Mouse (Mus musculus) heart, postnatal 14 days (tissue): Measurements from ENCODE around the gene Ndufs2. TPM values are rescaled to one million over a fixed set of nuclear protein-coding genes. Genes with fewer than 3 reads are reported as not detected.
"Not testable (repeated sequence)": the region's sequence is repeated elsewhere in the genome, so short reads cannot be mapped to it uniquely, and the experiment has no call there.

ENCODE experiments used
- DNase-seq, 2 experiments: peaks; one replicate each; pipeline ENCODE4 v3.0.0; 2021 to 2022
- intact Hi-C: fragments of 180-260 bp; cut with DNase I; formaldehyde crosslinking; loops from one replicate; pipeline ENCODE4 v1.15.1; 2025
- total RNA-seq, 2 experiments: library from RNA; stranded (reverse); gene quantifications; 2 replicates each; pipeline ENCODE4 v1.2.3; 2021

The Ndufs2 gene
- total RNA-seq, 2 experiments from 2014 or later = 1,236 to 1,272 TPM

DNA sequence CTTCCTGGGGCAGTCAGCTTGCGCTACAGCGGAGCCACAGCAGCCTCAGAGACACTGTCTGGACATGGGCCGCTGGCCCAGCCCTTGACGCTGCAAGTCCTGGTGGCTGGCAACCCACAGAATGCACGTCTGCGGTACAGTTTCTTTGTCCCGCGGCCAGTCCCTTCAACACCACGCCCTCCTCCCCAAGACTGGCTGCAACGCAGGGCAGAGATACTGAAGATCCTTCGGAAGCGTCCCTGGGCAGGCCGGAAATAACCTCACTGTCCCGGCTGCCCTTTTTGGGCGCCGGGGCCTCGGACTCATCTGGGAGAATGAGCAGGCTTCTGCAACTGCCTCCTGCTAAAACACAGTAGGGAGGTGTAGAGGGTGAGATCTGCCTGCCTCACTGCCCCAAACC, 7.7 kb upstream of the Ndufs2 start:
- intact Hi-C loops = no loop called here
- DNase-seq = no peak

DNA sequence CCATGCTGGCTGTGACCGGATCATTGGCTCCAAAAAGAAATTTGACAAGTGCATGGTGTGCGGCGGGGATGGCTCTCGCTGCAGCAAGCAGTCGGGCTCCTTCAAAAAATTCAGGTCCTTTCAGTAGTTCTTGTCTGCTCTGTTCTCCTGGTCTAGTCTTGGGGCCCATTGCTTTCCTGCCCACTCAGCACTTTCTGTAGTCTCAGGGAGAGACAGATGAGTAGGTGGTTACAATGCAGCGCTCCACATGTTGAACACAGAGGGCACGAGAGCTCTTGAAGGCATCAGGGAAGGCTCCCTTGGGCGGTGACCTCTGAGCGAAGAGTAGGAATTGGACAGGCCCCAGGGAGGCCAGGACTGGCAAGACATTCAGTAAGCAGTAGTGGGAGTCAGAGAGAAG, 6.6 kb upstream of the Ndufs2 start:
- intact Hi-C loops = loop anchor here (2.0 kb wide), 2 partner anchors 35 to 139 kb away; partner anchors contain the start of gene Tomm40l
- DNase-seq = no peak

DNA sequence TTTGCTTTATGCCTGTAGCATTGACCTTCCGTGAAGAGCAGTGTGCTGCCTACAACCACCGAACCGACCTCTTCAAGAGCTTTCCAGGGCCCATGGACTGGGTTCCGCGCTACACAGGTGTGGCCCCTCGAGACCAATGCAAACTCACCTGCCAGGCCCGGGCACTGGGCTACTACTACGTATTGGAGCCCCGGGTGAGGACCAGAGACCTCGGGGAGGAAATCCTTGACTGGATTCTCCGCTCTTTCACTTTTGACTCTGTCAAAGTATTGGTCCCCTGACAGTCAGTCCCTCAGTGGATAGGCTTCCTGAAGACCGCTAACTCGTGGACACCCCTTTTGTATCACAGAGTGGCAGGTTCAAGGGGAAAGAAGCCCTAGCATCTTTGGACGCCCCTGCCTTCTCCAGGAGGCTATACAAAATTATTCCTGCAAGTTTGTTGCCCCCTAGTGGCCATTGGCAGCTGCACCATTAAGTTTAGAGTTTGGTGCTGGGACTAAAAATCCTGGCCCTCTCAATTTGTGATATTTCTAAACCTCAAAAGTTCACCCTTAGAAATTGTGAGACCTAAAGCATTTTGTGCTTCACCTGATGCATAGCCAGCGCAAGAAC, 5.9 kb upstream of the Ndufs2 start:
- peak; percentile 66 to 79 for DNase-seq
- intact Hi-C loops = loop anchor here (2.0 kb wide), 2 partner anchors 34 to 138 kb away; partner anchors contain the start of gene Tomm40l

DNA sequence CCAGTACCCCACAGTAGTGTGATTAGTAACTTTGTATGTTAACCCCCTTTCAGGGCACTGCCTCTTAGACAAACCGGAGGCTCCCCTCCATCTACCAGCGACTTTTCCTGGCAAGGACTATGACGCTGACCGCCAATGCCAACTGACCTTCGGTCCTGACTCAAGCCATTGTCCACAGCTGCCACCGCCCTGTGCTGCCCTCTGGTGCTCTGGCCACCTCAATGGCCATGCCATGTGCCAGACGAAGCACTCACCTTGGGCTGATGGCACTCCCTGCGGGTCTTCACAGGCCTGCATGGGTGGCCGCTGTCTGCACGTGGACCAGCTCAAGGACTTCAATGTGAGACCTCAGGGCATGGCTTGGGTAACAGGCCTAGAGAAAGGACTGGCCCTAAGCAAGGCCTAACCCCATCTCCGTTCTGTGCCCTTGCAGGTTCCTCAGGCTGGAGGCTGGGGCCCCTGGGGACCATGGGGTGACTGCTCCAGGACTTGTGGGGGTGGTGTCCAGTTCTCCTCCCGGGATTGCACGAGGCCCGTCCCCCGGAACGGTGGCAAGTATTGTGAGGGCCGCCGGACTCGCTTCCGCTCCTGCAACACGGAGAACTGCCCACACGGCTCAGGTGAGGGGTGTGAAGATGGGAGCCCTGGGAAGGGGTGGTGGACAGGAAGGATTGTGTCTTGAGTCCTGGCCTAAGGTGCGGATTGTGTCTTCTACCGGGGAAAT, 5.1 kb upstream of the Ndufs2 start:
- DNase-seq = no peak
- intact Hi-C loops = loop anchor here (2.0 kb wide), 2 partner anchors 33 to 137 kb away; partner anchors contain the start of gene Tomm40l

DNA sequence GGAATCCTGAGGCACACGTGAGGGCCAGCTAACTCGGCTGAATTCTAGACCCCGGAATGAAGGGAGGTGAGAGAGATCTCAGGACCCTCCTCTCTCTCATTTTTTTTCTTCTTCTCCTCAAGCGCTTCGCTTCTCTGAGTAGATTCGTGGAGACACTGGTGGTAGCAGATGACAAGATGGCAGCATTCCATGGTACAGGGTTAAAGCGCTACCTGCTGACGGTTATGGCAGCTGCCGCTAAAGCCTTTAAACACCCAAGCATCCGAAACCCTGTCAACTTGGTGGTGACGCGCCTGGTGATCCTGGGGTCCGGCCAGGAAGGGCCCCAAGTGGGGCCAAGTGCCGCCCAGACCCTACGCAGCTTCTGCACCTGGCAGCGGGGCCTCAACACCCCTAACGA, 1.2 kb upstream of the Ndufs2 start:
- intact Hi-C loops = no loop called here
- DNase-seq = no peak

DNA sequence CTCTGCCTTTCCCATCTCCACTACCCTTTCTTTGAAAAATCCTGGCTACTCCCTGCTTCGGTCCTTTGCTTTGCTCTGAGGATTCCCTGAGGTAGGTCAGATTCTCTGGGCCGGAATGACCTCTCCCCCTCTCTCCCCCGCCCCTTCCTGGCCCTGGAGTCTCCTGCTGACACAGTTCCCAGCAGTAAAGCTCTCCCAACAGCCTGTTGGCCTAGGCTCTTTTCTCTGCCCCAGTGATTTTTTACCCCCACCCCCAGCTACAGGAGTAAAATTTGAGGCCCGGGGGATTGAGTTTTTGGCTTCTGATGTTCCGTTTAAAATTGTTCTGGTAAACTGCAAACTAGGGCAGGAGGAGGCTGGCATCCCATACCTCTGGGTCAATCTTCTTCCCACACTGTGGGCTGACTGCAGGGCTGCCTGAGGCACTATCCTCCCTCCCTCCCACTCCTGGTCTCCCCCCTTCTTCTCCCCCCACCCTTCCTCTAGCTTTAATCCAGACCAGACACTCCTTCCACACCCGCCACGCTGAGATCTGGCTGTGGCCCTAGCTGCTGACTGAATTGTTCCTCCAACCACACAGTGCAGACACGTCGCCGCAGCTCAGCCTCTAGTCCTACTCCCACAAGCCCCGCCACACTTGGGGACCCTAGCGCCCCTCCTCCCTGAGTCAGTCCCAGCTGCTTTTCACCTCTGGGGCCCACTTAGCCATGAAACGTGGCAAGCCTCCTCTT, 571 bp upstream of the Ndufs2 start:
- peak; percentile 53 to 60 for DNase-seq
- intact Hi-C loops = no loop called here

DNA sequence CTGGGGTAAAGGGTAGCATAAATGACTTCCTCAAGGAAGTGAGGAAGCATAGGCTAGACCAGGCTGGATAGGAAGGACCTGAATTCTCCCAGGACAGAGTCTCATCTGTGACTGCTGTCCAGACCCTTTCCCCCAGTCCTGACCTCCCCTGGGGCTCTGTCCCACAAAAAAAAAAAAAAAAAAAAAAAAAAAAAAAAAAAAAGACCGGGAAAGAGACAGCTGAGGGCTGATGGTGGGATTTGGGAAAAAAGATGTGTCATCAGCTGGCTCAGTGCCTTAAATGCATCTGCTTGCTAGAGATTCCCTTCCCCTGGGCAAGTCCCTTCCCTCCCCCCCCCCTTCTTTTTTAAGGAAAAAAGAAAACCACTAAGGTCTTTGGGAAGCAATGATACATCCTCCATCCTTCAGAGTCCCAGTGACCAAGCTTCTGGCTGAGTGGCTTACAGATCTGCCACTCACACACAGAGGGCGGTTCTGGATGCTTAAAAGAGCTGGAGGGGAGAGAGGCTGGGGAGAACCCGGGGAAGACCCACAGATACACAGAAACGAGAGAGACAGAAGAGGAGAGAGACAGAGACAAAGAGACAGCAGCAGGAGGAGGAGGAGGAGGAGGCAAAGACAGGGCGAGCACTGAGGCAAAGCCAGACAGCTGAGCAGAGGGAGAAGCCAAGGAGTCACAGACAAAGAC, 1.1 kb downstream of the Ndufs2 start, which contains the start of gene Adamts4:
Gene Adamts4 (plus strand): TSS at position 509 of the 688 bp plus-strand sequence.
- peak; percentile 63 to 72 for DNase-seq
- intact Hi-C loops = no loop called here

DNA sequence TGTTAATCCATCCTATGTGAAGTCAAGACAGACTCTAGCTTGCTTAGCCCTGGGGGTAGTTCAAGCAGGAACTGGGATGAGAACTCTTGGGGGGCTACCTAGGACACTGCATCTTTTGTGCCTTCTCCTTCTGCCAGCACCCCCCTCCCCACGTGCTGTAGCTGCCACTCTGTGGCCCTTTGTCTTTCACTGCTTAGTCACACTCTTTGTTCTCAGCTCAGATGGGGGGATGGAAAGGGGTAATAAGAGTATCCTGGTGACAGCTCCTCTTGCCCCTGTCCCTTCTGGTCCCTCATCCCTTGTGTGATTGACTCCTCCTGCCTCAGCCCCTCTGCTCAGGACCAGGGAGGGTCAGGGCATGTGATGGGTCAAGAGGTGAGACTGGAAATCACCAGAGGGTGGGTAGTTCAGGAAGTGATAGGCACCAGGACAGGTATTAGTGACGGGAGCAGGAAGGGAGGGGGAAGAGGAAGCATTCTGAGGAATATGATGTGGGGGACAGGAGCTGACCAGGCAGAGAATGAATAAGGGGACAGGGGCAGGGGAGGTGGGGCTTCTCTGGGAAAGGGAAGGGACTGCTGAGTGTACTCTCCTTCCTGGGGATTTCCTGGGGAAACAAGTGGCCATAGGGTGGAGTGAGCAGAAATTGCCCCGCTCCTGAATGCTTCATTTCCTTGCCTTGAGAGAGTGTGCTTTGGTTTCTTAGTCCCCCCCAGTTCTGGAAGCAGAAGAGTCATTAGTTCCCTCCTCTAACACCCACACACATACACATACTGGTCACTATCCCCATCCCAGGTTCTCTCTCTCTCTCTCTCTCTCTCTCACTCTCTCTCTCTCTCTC, 2.6 kb downstream of the Ndufs2 start:
- DNase-seq = no peak
- intact Hi-C loops = no loop called here

DNA sequence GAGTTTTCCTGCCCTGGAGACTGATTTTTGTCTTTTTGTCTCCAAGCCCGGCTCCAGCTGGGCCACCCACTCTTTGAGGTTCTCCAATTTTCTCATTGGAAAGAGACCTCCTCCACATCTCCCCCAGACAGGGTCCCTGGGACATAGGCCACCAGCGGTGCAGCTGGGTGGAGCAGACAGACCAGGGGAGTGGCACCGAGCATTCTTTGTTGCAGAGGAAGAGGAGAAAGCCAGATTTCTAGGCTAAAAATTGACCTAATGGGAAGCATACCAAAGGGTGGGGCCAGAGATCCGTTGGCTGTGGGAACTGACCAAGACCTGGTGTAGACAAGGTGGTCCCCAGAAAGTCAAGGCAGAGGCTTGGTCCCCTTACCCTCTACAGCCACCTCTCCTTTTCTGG, 3.3 kb downstream of the Ndufs2 start:
- peak in 1 of 2 experiments; percentile 38 for DNase-seq
- intact Hi-C loops = no loop called here

DNA sequence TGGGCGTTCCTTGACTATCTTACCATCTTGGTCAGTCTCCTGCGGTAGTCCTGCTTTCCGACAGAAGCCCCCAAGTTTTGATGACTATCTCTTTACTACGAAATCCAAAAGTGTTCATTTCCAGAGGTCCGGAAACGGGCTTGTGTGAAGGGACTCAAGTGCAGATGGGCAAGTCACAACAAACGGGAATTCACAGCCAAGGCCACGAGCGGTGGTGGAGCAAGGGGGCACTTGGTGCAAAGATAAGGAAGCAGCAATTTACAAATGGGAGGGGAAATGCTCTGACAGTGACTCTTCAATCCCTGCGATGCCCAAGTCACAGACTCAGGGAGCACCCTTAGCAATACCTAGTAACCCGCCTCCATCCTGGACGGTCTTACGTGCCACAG, 3.7 kb downstream of the Ndufs2 start:
- intact Hi-C loops = no loop called here
- no peak for DNase-seq

DNA sequence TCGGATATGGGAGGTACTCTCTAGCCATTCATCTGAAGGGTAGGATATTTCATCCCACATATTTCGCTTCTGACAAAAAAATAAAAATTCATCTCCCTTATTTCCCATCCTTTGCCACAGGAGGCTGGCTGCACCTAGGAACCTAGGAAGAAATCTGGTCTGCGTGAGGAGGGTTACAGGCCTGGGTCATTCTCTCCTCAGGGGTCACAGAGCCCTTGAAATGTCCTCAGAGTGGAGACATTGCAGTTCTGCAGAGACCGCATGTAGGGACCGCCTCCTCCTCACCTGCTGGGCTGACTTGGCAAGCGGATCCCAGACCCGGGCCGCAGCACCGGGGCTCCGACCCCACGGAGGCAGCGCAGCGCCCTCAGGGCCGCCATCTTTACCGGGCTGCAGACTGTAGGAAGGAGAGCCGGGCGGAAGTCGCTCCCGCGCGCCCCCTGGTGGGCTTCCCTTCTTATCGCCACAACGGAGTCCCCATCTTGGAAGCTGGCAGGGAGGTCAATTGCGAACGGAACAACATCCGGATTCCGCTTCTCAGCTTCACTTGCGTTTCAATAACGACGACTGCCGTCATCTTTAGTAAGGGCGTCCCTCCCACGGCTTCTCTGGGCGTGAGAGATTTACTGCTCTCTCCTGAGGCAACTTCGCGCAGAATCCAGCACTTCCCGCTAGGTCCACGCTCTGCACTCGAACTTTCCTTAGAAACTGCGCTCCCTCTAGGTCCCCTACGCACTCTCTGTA, 4.3 kb downstream of the Ndufs2 start:
- DNase-seq = peak; percentile 98 to 99
- intact Hi-C loops = no loop called here

DNA sequence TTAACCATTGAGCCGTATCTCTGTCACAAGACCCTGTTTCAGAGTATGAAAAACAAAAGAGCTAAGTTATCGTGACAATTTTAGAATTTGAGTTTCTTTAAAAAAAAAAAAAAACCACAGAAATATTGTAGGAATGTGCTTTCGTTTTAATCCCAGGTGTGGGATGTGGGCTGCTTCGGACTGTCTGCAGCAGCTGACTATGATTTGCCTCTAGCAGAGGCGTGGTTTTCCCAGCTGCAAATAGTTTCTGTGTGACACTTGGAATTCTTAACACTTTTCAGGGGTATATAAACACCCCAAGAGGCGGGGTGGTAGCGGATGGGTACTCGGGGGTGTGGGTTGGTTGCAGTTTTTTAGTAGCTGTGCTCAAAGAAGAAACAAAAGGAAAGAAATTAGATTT, 5.8 kb downstream of the Ndufs2 start:
- DNase-seq = no peak
- intact Hi-C loops = no loop called here

DNA sequence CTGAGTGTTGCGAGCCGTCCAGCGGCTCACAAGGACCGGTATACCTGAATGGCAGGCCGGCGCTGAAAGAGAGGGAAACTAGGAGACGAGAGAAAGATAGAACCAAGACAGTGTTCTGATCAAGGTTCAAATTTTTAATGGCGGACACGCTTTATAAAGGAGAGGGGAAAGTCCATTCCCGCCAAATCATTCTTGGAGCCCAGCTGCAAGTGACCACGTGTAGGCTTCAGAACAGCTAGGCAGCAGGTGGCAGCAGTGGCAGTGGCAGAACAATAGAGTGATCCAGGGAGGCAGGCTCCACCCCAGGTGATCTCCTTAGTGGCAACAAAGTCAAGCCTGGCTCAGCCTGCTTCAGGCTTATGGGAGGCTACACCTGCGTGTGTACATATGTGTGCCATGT, 9.2 kb downstream of the Ndufs2 start:
- intact Hi-C loops = loop anchor here (5.0 kb wide), 1 partner anchor 40 kb away; the partner anchor contains the start of gene Ppox
- not testable (repeated sequence) for DNase-seq

DNA sequence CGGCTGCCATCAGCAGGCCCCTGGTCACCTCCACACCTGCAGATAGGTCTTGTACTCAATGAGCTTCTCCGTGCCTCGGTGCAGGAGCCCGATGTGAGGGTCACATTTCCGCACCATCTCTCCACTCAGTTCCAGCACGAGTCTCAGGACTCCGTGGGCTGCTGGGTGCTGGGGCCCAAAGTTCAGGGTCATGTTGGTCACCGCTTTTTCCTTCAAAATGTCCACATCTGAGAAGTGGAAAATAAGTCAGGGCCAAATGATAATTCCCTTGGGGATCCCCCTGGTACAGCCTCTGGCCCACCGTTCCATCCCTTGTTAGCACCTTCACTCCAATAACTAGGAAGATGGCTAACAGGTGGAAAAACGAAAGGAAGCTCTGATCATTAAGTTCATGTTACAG, 10.3 kb downstream of the Ndufs2 start:
- DNase-seq = no peak
- intact Hi-C loops = loop anchor here (5.0 kb wide), 1 partner anchor 41 kb away; the partner anchor contains the start of gene Ppox

DNA sequence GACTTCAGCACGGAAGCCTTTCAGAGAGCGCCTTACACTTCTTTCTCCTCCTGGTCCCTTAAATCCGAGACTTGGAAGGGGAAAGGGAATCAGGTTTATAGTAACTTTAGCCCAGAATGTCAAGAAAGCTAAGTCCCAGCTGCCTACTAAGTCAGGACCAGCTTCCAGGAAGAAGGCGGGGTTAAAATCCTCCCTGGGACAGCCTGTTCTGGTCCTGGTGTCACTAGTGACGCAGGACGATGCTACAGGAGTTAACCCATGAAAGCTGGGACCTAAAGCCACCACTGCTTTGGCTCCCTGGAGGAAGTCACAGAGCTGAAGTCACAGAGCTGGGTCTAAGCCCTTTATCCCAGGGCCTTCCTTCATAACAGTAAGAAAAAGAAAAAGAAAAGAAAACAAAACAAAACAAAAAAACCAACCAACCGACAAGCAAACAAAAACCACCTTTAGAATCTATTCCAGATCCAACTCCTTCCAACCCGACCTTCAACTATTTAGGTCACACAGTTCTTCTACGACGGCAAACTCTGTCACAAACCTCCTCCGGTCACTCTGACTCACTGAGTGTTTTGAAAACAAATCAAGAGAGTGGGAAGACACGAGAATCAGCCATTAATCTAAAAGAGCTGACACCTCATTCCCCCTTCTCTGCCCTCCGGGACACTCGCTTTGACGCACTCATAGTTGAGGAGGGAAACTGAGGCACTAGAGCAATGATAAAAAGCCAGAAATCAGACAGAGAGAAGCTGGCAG, 11.0 kb downstream of the Ndufs2 start:
- DNase-seq = peak in 1 of 2 experiments; percentile 54
- intact Hi-C loops = loop anchor here (2.0 to 5.0 kb wide), 3 partner anchors 17 to 123 kb away; partner anchors contain the start of genes Ppox and Tomm40l

DNA sequence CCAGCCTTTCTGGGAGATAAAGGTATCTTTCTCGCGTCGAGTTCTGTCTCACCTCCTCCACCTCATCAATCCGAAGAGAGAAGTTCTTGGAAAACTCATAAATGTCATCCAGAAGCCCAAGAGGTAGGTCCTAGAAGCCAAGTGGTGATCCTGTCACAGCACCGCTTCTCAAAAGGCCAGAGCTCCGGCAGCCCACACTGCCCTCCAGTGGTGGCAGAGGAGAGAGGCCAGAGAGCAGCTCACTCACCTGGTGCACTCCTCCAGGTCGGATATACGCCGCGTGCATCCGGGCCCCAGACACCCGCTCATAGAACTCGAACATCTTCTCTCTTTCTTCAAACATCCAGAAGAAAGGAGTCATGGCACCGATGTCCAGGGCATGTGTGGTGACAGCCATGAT, 12.7 kb downstream of the Ndufs2 start:
- intact Hi-C loops = loop anchor here (2.0 to 5.0 kb wide), 2 partner anchors 16 to 121 kb away; partner anchors contain the start of gene Tomm40l
- peak; percentile 71 to 73 for DNase-seq

DNA sequence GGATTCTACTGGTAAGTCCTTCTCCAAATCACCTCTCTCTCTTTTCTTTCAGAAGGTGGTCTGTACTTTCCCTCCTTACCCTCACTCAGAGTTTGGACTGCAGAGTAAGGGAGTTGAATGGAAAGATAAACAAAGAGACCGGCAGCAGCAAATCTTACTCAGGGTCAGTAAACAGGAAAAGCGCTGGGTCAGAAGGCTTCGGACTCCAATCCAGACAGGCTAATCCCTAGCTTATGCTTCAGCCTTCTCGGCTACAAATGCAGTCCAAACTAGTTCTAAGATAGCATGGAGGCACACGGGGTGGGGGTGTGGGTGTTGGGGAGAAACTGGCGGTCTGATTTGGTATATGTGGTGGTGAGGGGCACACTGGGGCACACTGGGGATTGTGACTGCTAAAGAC, 13.8 kb downstream of the Ndufs2 start:
- intact Hi-C loops = loop anchor here (5.0 kb wide), 1 partner anchor 120 kb away; no protein-coding TSS in a partner anchor

DNA sequence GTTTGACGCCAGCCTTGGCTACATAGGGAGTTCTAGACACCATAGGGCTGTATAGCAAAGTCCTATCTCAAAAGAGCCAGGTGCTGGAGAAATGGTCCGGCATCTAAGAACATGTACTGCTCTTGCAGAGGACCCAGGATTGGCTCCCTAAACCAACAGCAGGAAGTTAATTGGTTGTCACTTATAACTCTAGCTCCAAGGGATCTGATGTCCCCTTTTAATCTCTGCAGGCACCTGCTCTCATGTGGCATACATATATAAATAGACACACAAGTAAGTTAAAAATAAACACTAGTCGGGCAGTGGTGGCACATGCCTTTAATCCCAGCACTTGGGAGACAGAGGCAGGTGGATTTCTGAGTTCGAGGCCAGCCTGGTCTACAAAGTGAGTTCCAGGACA, 15.4 kb downstream of the Ndufs2 start:
- no peak for DNase-seq
- intact Hi-C loops = loop anchor here (5.0 kb wide), 1 partner anchor 118 kb away; no protein-coding TSS in a partner anchor

More for the DNA sequence above, 13.8 kb downstream of the Ndufs2 start:
- DNase-seq = no peak
